Mouse (Mus musculus) kidney, adult 11 months (tissue): ENCODE measurements around the gene Rgs14.

Experiments used
- DNase-seq: peaks from one replicate; pipeline ENCODE4 v3.0.0; 2022

Rgs14 gene

DNA sequence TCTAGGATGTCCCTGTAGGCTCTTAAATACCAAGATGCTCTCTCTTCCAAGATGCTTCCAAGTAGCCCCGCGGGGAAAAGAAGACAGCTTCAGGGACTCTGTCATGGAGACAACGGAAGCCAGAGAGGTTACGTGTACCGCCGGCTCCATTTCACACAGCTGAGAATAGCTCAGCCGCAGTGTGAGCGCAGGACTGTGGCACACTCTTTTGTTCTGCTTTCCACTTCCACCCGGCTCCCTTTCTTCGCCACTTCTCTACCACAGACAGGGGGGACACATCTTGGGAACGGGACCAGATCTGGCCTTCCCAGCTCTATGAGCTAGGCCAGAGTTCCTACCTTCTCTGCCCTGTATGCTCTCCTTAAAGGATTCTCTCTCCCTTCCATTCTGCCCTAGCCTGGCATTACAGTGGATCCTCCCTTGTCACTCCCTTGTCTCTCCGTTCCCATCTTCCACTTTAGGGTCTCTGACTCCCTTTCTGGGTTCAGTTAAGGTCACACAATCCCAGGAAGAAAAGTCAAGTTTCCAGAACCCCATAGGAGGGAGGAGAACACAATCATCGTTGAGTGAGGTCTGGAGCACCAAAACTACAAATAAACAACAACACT is 36.4 kb downstream of the Rgs14 start:
- DNase-seq, result no peak

DNA sequence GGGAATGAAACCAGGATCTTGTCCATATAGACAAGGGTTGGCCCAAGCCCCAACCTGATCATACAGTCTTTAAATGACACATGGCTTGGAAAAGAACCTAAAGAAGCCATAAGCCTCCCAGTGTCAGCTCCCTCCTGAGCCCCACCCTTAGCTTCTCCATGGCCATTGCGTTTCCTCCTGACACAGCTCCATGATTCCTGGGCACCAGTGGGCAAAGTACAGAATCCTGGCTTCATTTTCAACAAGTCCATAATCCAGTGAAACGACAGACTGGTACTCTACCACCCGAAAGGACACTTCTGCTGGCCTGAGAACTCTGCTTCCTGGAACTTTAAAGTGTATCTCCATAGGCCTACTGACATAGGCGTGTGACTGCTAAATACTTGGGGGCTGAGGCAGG is 37.8 kb downstream of the Rgs14 start:
- no peak for DNase-seq

DNA sequence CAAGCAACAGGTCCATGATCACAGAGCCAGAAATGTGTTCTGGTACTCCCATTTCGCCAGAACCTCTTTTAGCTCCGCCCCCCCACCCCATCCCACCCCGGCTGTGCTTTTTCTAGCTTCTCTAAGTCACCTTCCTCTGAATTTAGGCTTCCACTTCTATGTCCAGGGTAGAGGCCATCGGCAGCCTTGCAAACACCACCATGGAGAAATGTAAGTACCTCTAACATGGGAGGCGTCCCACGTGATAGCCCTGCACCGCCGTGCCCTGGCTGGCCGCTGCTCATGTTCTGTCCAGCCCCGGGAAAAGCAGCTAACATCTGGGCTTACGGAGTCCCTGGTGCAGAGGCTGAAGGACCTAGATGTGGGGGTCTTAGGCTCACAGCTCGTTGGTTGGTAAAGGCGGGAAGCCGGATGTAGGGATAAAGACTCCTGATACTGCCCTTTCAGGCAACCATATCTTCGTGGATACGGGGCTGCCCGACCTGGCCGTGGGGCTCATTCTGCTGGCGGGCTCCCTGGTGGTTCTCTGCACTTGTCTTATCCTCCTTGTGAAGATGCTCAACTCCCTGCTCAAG is 39.1 kb downstream of the Rgs14 start:
- no peak for DNase-seq

DNA sequence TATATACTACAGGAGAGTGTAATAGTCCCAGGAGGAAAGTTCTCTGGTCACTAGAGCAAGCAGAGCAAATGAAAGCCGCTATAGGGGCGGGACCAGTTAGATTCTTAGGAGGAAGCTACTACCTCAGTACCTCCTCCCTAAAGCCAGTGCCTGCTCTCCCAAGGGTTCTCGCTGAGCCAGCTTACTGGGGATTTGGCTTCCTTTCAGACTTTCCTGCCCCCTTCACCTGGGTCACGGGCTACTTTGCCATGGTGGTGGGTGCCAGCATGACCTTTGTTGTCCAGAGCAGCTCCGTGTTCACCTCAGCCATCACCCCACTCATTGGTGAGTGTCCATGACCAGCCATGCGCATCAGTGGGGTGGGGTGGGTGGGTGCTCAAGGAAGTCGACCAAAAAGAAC is 42.3 kb downstream of the Rgs14 start:
- peak; percentile 57 for DNase-seq

DNA sequence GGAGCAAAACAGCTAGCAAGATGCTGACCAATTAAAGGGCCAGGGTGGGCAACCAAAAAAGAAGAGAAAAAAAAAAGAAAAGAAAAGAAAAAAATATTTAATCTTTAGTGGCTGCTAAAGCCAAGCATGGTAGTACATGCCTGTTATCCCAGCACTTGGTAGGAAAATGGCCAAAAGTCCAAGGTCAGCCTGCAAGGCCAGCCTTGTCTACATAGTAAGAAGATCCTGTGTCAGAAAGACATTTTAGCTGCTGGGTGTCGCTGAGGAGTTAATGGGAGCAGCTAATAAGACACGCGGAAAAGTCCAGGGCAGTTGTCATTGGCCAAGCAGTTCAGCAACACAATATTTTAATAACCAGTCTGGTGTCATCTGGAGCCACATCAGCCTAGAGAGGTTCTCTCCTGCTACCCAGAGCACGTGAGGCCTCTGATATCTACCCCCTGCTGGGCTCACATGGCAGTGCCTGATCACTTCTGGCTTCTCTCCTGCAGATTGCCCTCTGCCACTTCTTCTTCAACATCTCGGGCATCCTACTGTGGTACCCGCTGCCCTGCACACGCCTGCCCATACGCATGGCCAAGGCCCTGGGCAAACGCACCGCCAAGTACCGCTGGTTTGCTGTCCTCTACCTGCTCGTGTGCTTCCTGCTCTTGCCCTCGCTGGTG is 43.2 kb downstream of the Rgs14 start:
- DNase-seq, result no peak

DNA sequence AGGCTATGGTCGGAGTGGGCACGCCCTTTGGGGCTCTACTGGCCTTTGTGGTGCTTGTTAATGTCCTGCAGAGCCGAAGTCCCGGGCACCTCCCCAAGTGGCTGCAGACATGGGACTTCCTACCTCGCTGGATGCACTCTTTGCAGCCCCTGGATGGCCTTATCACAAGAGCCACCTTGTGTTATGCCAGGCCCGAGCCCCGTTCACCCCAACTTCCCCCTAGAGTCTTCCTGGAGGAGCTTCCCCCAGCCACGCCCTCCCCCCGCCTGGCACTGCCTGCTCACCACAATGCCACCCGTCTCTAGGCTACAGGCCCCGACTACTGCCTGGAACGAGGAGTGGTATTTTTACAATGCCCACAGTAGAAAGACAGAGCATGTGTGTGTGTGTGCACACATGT is 43.8 kb downstream of the Rgs14 start:
- DNase-seq, result no peak

DNA sequence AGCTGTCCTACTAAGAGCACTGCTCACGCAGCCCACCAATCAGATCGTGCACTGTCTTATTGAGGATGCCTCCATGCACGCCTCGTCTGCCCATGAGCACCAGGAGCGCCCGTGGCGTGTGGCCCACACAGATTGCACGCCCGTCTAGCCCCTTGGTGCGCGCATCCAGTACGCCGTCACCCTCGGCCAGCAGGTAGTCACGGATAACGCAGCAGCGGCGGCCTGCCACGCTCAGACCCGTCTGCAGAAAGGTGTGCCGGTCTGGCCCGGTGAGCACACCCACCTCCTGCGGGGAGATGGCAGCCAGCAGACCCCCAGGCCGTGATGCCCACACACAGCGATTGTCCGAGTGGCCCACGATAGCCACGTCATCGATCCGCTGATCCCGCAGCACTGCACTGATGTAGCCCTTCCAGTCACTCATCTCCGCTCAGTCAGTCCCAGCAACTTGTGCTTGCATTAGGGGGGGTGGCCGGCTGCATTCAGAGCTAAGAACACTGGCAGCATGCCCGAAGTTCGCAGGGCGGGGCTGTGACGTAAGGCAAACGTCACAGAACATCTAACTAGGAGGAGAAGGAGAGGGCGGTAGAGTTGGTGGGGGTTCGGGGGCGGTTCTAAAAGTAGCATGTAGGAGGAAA is 45.3 kb downstream of the Rgs14 start, which contains the start of gene Pfn3:
Pfn3 (minus strand) TSS at position 490 of the 638 bp plus-strand sequence.
- DNase-seq, result peak; percentile 88

DNA sequence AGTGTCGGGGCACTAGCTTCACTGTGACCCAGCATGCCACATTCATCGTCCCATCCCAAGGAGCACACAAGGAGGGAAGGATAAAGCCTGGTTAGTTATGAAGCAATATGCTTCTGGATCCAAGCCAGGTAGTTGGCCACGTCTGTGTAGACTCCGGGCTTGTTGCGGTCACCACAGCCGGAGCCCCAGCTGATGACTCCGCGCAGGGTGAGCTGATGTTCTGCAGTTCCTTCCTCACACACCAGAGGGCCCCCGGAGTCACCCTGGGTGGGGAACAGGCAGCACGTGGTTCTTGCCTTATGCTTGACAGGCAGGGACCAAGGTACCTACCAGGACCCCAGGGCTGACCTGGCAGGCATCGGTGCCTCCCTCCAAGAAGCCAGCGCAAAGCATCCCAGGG is 48.5 kb downstream of the Rgs14 start:
- DNase-seq, result peak; percentile 81

DNA sequence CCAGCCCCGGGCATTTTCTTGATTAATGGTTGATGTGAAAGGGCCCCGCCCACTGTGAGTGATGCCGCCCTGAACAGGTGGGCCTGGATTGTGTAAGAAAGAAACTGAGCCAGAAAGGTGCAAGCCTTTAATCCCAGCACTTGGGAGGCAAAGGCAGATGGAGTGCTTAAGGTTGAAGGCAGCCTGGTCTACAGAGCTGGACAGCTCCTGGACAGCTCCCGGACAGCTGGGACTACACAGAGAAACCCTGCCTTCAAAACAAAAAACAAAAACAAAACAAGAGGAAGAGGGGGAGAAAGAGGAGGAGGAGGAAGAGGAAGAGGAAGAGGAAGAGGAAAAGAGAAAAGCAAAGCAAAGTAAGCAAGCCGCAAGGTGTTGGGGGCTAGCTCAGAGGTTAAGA is 49.6 kb downstream of the Rgs14 start:
- DNase-seq, result no peak

DNA sequence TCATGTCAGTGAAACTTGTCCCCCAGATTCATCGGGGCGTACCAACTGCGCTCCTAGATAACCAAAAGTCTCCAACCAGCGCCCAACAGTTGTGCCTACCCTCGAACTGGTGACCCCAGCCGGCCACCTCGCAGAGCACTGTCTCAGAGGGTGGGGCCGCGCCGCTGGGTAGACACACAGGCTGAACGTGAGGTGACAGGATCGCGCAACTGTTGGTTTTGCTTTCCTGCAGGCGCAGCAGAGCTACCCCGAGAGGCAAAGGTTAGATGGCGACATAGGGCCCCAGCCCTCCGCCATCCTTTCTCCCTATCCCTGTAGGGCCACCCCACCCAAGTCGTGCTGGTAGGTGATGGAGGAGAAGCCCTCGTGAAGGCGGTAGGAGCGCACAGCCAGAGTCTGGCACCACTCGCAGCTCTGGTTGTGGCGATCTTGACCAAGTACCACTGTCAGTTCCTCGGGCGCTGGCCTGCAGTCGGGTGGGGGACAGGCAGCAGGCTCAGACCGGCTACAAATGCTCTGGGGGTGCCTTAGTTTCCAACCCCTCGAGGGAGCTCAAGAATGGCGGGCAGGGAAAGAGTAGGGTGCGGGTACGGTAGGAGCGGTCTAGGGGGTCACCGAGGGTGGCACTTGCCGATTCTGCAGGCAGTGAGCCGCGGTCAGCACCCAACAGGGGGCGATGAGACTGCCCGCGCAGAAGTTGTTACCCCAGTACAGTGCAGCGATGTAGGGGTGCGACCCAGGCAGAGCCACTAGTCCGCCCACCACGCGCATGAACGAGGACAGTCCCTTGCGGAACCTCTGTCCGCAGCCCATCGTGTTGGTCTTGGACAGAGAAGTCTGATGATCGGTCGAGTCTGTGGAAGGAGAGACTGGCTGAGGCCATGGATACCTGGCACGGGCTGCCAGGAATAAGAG is 50.7 kb downstream of the Rgs14 start:
- DNase-seq, result no peak

DNA sequence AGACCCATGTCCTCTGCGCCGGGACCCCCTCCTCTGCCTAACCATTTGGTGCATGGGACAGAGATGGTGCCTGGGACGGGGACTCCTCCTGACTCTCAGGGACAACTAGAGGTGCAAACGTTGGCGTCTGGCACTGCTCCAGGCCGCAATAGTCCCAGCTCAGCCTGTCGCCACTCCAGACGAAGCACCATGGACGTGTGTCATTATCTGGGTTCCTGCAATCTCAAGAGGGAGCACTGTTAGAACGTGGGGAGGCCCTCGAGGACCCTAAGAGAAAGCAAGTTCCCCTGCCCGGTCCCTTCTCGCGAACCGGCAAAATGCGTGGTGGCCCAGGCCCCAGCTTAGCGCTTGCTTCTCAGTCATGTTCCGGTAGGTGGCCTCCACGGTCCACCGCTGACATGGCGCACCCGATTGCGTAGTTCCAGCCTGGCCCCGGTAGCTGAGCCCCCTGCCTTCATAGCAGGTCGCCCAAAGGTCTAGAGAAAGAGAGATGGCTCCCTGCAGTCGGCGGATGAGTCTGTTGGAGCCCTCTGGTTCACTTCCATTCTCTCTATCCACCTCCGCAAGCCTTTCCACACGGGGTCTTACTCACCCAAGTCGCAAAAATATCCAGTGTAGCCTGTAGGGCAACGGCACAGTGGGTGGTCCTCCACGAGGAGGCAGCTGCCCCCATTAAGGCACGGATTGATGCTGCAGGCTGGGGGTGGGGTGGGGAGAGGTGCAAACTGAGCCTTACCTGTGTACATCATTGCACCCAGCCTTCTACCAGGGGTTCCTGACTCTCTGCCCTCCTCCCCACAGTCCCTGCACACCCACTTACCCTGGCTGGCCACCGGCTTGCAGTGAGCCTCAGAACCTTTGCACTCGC is 51.6 kb downstream of the Rgs14 start:
- peak; percentile 50 for DNase-seq

DNA sequence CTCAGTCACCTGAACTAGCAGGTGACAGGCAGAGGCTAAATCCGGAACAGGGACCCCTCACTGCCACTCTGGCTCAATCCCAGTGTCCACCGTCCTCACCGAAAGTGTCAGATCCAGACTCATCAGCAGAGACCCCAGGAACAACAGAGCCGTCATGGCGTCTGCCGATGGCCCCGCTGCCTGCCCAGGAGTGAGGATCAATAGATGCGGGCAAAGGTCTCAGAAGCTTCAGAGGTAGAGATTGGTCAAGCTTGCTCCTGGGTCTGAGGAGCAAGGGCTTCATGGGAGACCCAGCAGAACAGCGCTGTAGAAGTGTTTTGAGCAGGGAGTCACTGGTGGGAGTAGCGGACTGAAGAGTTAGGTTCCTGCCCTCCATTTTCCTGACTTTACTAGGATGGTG is 57.1 kb downstream of the Rgs14 start, which contains the start of gene F12:
F12 (minus strand) TSS at position 181 of the 400 bp plus-strand sequence.
- DNase-seq, result no peak

DNA sequence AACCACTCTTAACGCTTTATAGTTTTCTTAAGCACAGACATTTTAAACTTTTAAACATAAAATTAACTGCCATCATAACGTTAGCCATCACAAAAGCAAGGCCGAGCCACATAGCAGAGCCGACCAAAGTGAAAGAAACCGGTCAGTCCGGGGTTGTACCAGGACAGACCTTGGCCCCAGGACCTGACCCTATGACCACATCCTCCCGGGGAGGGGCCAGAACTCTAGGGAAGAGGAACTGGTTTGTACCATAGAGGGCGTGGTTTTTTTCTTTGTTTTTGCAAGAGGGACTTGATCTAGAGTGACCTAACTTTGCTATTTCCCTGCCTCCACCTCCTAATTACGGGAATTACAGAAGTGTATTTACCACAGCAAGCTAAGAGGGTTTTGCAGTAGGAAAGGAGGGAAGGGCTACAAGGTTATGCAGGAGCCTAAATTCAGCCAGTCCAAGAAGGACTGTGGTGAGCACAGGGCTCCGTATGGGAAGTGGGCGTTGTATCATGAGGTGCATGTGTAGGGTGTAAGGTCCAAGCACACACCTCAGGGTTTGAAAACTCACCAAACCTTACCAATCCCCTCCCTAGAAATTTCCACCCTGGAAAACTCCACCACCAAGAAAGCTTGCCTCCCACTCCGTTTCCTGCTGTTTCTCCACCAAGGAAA is 59.8 kb downstream of the Rgs14 start:
- peak; percentile 72 for DNase-seq

DNA sequence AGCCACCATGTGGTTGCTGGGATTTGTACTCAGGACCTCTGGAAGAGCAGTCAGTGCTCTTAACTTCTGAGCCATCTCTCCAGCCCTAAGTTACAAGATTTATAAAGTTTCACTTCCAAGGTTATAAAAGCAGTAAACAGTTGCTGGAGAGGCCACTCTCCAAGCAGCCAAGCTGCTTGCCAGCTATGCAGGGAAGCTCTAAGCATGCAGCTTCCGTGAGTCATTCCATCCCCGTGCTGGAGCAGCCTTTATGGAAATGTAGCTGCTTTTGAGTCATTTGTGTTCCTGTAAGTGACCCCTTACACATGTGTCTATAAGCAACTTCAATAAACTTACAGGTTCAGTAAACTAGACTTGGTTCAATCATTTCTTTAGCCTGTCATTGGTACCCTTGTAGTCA is 61.0 kb downstream of the Rgs14 start:
- DNase-seq, result no peak

DNA sequence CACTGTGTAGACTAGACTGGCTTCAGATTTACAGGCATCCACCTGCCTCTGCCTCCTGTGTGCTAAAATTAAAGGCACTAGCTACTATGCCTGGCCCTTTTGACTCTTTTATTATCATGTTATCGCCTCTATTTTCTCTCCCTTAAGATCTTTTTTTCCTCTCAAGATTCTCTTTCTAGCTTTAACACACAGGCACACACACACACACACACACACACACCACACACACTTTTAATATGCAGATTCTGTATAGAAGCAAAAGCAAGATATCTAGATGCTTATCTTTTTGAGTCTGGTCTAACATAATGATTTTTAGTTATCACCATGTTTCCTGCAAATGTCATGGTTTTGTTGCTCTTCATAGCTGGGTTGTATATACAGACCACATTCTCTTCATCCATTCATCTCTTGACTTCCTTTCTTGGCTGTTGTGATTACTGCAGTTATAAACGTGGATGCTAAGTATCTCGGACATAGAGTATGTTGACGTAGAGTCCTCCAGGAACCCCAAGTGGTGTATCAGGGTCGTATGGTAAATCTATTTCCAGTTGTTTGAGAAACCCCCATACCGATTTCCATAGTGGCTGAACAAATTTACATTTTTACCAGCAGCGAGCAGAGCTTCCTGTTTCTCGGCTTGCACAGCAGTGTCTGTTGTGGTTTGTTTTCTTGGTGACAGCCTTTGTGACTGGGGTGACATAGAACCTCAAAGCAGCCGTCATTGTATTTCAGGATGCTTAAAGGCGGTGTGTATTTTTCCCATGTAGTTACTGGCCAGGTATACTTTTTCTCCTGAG is 62.6 kb downstream of the Rgs14 start:
- DNase-seq, result no peak
